Mouse (Mus musculus) olfactory bulb, adult 2 months (tissue): ENCODE results near the gene Gm10644.

Source experiments
- CTCF ChIP-seq: fragments of 200-500 bp; IDR thresholded peaks from 2 replicates; pipeline ENCODE4 v1.5.1; 2012; ENCODE audit warnings: low read depth, mild to moderate bottlenecking, low read length, moderate library complexity; ENCODE audit not compliant: insufficient read depth
- POLR2A ChIP-seq: fragments of 200-500 bp; IDR thresholded peaks from 2 replicates; pipeline ENCODE4 v1.6.1; 2012; ENCODE audit warnings: mild to moderate bottlenecking, low read depth, low read length, moderate library complexity; ENCODE audit not compliant: insufficient read depth

DNA sequence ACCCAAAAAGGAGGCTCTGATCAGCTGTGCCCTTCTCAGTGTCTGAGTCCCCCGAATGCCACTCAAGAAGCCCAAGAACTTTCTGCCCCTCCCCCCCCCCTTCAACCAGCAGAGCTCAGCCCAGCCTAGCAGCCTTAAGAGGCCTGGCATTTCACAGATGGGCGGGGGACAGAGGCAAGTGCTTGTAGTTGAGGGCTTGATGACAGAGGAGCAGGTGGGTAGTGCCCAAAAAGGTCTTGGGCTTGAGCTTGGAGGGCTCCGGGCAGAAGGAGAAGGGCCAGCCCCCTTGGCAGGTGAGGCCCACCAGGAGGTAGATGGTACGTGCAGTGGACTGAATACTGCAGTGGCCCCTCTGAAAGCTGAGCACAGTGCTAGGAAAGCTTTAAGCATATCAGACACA, 19.5 kb upstream of the Gm10644 start:
- TF ChIP-seq CTCF = no peak
- TF ChIP-seq POLR2A = no peak
